Mouse (Mus musculus) heart, adult 11 months (tissue): ENCODE data around the gene Ampd2.
A peak's percentile ranks its signal among the peaks of the same experiment; 100 is the strongest.

Source experiments
- DNase-seq: peaks from one replicate; pipeline ENCODE4 v3.0.0; 2022

Gene Ampd2

GRCm38 (mm10) chr3:108068826-108069225 is 17.6 kb downstream of the Ampd2 start:
- DNase-seq = peak; percentile 80

GRCm38 (mm10) chr3:108067370-108067934 is 19.0 kb downstream of the Ampd2 start:
- peak; percentile 64 for DNase-seq

GRCm38 (mm10) chr3:108065551-108065950 is 20.9 kb downstream of the Ampd2 start:
- DNase-seq = peak; percentile 88

- DNase-seq = peak; percentile 87
Measured at GRCm38 (mm10) chr3:108064672-108065071, 21.8 kb downstream of the Ampd2 start.

- DNase-seq = no peak
Measured at GRCm38 (mm10) chr3:108062648-108063047, 23.8 kb downstream of the Ampd2 start.

GRCm38 (mm10) chr3:108061420-108061819 is 25.0 kb downstream of the Ampd2 start:
- DNase-seq = peak; percentile 90

- no peak for DNase-seq
Measured at GRCm38 (mm10) chr3:108050493-108050892, 36.0 kb downstream of the Ampd2 start.

GRCm38 (mm10) chr3:108048306-108048705 is 38.1 kb downstream of the Ampd2 start:
- DNase-seq = no peak

GRCm38 (mm10) chr3:108046944-108047655 is 39.4 kb downstream of the Ampd2 start:
- no peak for DNase-seq

GRCm38 (mm10) chr3:108044394-108045140 is 41.9 kb downstream of the Ampd2 start, which contains the start of gene Gstm4:
Gstm4 (minus strand) TSS chr3:108044894.
- peak; percentile 99 for DNase-seq

GRCm38 (mm10) chr3:108033156-108033555 is 53.3 kb downstream of the Ampd2 start:
- DNase-seq = peak; percentile 95

GRCm38 (mm10) chr3:108032113-108032512 is 54.3 kb downstream of the Ampd2 start:
- peak; percentile 90 for DNase-seq

GRCm38 (mm10) chr3:108028641-108029365 is 57.6 kb downstream of the Ampd2 start:
- peak; percentile 54 for DNase-seq

GRCm38 (mm10) chr3:108026597-108026996 is 59.9 kb downstream of the Ampd2 start:
- DNase-seq = peak; percentile 53

- DNase-seq = peak; percentile 65
Measured at GRCm38 (mm10) chr3:108026049-108026448, 60.4 kb downstream of the Ampd2 start.

GRCm38 (mm10) chr3:108025318-108025717 is 61.1 kb downstream of the Ampd2 start:
- peak; percentile 76 for DNase-seq
